ENCODE assay signal across 8 mouse cellular contexts in the genomic region with DNA sequence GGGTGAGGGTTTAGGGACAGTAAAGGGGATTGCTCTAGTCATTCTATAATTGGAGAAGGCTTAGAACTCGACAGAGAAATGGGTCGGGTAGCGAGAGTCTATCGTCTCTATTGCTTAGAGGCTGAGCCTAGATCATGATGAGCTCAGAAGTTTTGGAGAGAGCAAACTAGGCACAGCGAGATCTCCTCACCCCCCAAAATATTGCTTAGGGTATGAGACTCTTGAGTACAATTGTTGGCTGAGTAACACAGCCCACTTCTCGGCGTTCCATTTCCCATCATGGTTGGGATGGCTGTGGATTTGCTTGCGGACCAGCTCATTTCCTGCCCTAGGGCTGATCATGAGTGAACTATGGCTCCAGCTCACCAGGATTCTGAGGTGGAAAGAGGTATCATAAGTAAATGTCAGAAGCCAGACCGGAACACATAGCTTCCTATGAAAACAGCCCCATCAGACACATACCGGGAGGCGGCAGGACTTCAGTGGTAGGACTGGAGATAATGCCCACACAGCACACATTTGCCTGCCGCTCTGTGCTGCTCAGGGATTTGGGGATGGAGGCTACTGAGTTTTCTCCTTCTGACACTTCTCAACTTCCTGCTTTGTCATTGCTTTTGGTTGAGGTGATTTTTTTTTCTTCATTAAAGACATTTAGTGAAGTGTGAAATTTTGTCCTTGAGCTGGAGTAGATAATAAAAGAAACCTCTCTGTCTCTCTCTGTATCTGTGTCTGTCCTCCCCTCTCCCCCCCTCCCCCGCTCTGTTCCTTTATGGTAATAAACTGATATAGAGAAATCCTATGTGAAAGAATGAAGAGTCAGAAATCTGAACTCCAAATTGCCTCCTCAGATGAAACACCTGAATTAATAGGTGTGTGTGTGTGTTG. TPM values are rescaled to one million over a fixed set of nuclear protein-coding genes. Genes with fewer than 3 reads are reported as not detected.
DNase-seq lines count a peak whose midpoint lies in the region; ATAC-seq and TF ChIP-seq lines count a peak whose summit lies in the region.

No protein-coding gene starts in this region.

- no peak for TF ChIP-seq CTCF in hindbrain, postnatal 0 days (IDR thresholded peaks at IDR 0.05; ENCODE audit: low read depth)

- peak overlapping the region; percentile 66 for H3K4me2 ChIP-seq in neural tube, embryonic 11.5 days (ENCODE audit: low read depth)
- H3K4me2 ChIP-seq in embryonic facial prominence, embryonic 14.5 days (ENCODE audit: low read depth, low read length) = peak overlapping the region; percentile 87
- peak overlapping the region; percentile 82 for H3K4me2 ChIP-seq in hindbrain, postnatal 0 days (ENCODE audit: low read depth, low read length)
- peak overlapping the region; percentile 69 for H3K4me2 ChIP-seq in midbrain, embryonic 15.5 days

- H3K27me3 ChIP-seq in neural tube, embryonic 11.5 days (ENCODE audit: control insufficient read depth, insufficient read depth, low read length) = no peaks in the 10 kb centered on the region
- H3K27me3 ChIP-seq in embryonic facial prominence, embryonic 14.5 days (replicated peaks; ENCODE audit: control insufficient read depth, insufficient read depth, low read length) = no peaks in the 10 kb centered on the region
- no peaks in the 10 kb centered on the region for H3K27me3 ChIP-seq in hindbrain, postnatal 0 days (ENCODE audit: insufficient read depth, low read length)
- no peaks in the 10 kb centered on the region for H3K27me3 ChIP-seq in midbrain, embryonic 15.5 days (replicated peaks)

- no peak overlapping the region for H3K27ac ChIP-seq in neural tube, embryonic 11.5 days (ENCODE audit: low read depth, low read length)
- peak overlapping the region; percentile 81 for H3K27ac ChIP-seq in embryonic facial prominence, embryonic 14.5 days (replicated peaks; ENCODE audit: low read depth, low read length)
- H3K27ac ChIP-seq in hindbrain, postnatal 0 days = peak overlapping the region; percentile 93
- H3K27ac ChIP-seq in midbrain, embryonic 15.5 days = peak overlapping the region; percentile 89

- H3K36me3 ChIP-seq in neural tube, embryonic 11.5 days (ENCODE audit: control insufficient read depth, insufficient read depth, low read length) = peaks cover under 1% of the 10 kb centered on the region; the same call in 1 of the 2 replicates
- peaks cover 11% of the 10 kb centered on the region for H3K36me3 ChIP-seq in embryonic facial prominence, embryonic 14.5 days (ENCODE audit: control insufficient read depth, insufficient read depth, low read length)
- H3K36me3 ChIP-seq in hindbrain, postnatal 0 days (ENCODE audit: insufficient read depth, low read length) = 0 out of 2 replicates have a peak, but pooled peaks cover 6% of the 10 kb centered on the region
- H3K36me3 ChIP-seq in midbrain, embryonic 15.5 days (replicated peaks) = peaks cover 9% of the 10 kb centered on the region; the same call in 1 of the 2 replicates

- no peaks in the 10 kb centered on the region for H3K9me3 ChIP-seq in neural tube, embryonic 11.5 days (ENCODE audit: control insufficient read depth, low read length)
- no peaks in the 10 kb centered on the region for H3K9me3 ChIP-seq in embryonic facial prominence, embryonic 14.5 days (ENCODE audit: control insufficient read depth, low read length)
- H3K9me3 ChIP-seq in hindbrain, postnatal 0 days (ENCODE audit: low read length) = no peaks in the 10 kb centered on the region
- H3K9me3 ChIP-seq in midbrain, embryonic 15.5 days = no peaks in the 10 kb centered on the region

- peak; percentile 20; the same call in 1 of the 2 replicates for ATAC-seq in neural tube, embryonic 11.5 days (ENCODE audit: insufficient read depth, low FRiP score, low TSS enrichment)
- no peak for ATAC-seq in embryonic facial prominence, embryonic 14.5 days (ENCODE audit: low read depth)
- ATAC-seq in hindbrain, postnatal 0 days = peak; percentile 69
- ATAC-seq in midbrain, embryonic 15.5 days (replicated peaks) = peak; percentile 51

- peaks cover 10% of the 10 kb centered on the region for H3K4me1 ChIP-seq in neural tube, embryonic 11.5 days (ENCODE audit: control insufficient read depth, insufficient read depth, low read length)
- H3K4me1 ChIP-seq in embryonic facial prominence, embryonic 14.5 days (ENCODE audit: control insufficient read depth, insufficient read depth, low read length) = peaks cover 14% of the 10 kb centered on the region
- H3K4me1 ChIP-seq in hindbrain, postnatal 0 days (ENCODE audit: insufficient read depth, low read length) = peaks cover 6% of the 10 kb centered on the region; the same call in 1 of the 2 replicates
- H3K4me1 ChIP-seq in midbrain, embryonic 15.5 days = peaks cover 25% of the 10 kb centered on the region

- peak overlapping the region; percentile 39 for H3K9ac ChIP-seq in neural tube, embryonic 11.5 days (ENCODE audit: low read length)
- peak overlapping the region; percentile 89 for H3K9ac ChIP-seq in embryonic facial prominence, embryonic 14.5 days (ENCODE audit: low read depth, low read length)
- peak overlapping the region; percentile 78 for H3K9ac ChIP-seq in hindbrain, postnatal 0 days (replicated peaks; ENCODE audit: low read length)
- peak overlapping the region; percentile 63 for H3K9ac ChIP-seq in midbrain, embryonic 15.5 days

- 24% methylated on average over 13 of the region's 13 CpGs for WGBS in neural tube, embryonic 11.5 days
- WGBS in embryonic facial prominence, embryonic 14.5 days = 17% methylated on average over 13 of the region's 13 CpGs
- 14% methylated on average over 13 of the region's 13 CpGs for WGBS in hindbrain, postnatal 0 days
- WGBS in midbrain, embryonic 15.5 days = 18% methylated on average over 13 of the region's 13 CpGs

- DNase-seq in neural tube, embryonic 11.5 days (ENCODE audit: low spot score) = no peak
- DNase-seq in neural tube, embryonic 10.5 days (ENCODE audit: extremely low spot score, low spot score) = no peak
- no peak for DNase-seq in embryonic facial prominence, embryonic 14.5 days (ENCODE audit: low spot score)
- DNase-seq in hindbrain, postnatal 0 days (ENCODE audit: low spot score) = peak; percentile 8
- DNase-seq in embryo, embryonic 11 days = no peak
- DNase-seq in cerebellum, postnatal 36 days = no peak
- DNase-seq in testis, postnatal 10 days (ENCODE audit: low spot score) = no peak

- peak overlapping the region; percentile 70 for H3K4me3 ChIP-seq in neural tube, embryonic 11.5 days (ENCODE audit: low read depth, low read length)
- H3K4me3 ChIP-seq in embryonic facial prominence, embryonic 14.5 days (ENCODE audit: low read depth, low read length) = peak overlapping the region; percentile 83
- H3K4me3 ChIP-seq in hindbrain, postnatal 0 days (ENCODE audit: low read length) = peak overlapping the region; percentile 71
- peak overlapping the region; percentile 56 for H3K4me3 ChIP-seq in midbrain, embryonic 15.5 days

RNA-seq across cellular contexts. Expression of a gene that starts 0.6 kb away (rescaled TPM):
- 1.7 and 1.9 TPM in 2 replicates for polyA plus RNA-seq in neural tube, embryonic 11.5 days (2014; fragmentation: Nextera tagmentation; extraction: Ambion mirVana)
- 1.0 and 2.3 TPM in 2 replicates for polyA plus RNA-seq in embryonic facial prominence, embryonic 14.5 days (2014; fragmentation: Nextera tagmentation; extraction: Ambion mirVana)
- 0.25 and 0.31 TPM in 2 replicates for total RNA-seq in hindbrain, postnatal 0 days (2014; rRNA removed)
- polyA plus RNA-seq in hindbrain, postnatal 0 days (2015; fragmentation: Nextera tagmentation; extraction: Ambion mirVana) = 2.2 and 2.4 TPM in 2 replicates
- polyA plus RNA-seq in midbrain, embryonic 15.5 days (2015; fragmentation: Nextera tagmentation; extraction: Ambion mirVana) = 2.0 and 2.2 TPM in 2 replicates

RNA-seq across cellular contexts. Expression of a gene that starts 0.8 kb away (rescaled TPM):
- 239 and 255 TPM in 2 replicates for polyA plus RNA-seq in neural tube, embryonic 11.5 days (2014; fragmentation: Nextera tagmentation; extraction: Ambion mirVana)
- 130 and 154 TPM in 2 replicates for polyA plus RNA-seq in embryonic facial prominence, embryonic 14.5 days (2014; fragmentation: Nextera tagmentation; extraction: Ambion mirVana)
- 63.8 and 70.8 TPM in 2 replicates for total RNA-seq in hindbrain, postnatal 0 days (2014; rRNA removed)
- polyA plus RNA-seq in hindbrain, postnatal 0 days (2015; fragmentation: Nextera tagmentation; extraction: Ambion mirVana) = 104 and 106 TPM in 2 replicates
- 133 and 146 TPM in 2 replicates for polyA plus RNA-seq in midbrain, embryonic 15.5 days (2015; fragmentation: Nextera tagmentation; extraction: Ambion mirVana)

RNA-seq across cellular contexts. Expression of a gene that starts 3.4 kb away (rescaled TPM):
- not detected in 2 replicates for polyA plus RNA-seq in neural tube, embryonic 11.5 days (2014; fragmentation: Nextera tagmentation; extraction: Ambion mirVana)
- not detected in 2 replicates for polyA plus RNA-seq in embryonic facial prominence, embryonic 14.5 days (2014; fragmentation: Nextera tagmentation; extraction: Ambion mirVana)
- not detected in 2 replicates for total RNA-seq in hindbrain, postnatal 0 days (2014; rRNA removed)
- polyA plus RNA-seq in hindbrain, postnatal 0 days (2015; fragmentation: Nextera tagmentation; extraction: Ambion mirVana) = not detected in 2 replicates
- not detected in 2 replicates for polyA plus RNA-seq in midbrain, embryonic 15.5 days (2015; fragmentation: Nextera tagmentation; extraction: Ambion mirVana)

RNA-seq across cellular contexts. Expression of a gene that starts 19.2 kb away (rescaled TPM):
- 0.12 and 0.20 TPM in 2 replicates for polyA plus RNA-seq in neural tube, embryonic 11.5 days (2014; fragmentation: Nextera tagmentation; extraction: Ambion mirVana)
- polyA plus RNA-seq in embryonic facial prominence, embryonic 14.5 days (2014; fragmentation: Nextera tagmentation; extraction: Ambion mirVana) = 0.31 and 0.45 TPM in 2 replicates
- 79.1 and 105 TPM in 2 replicates for total RNA-seq in hindbrain, postnatal 0 days (2014; rRNA removed)
- polyA plus RNA-seq in hindbrain, postnatal 0 days (2015; fragmentation: Nextera tagmentation; extraction: Ambion mirVana) = 74.4 and 89.2 TPM in 2 replicates
- 0.14 and 0.25 TPM in 2 replicates for polyA plus RNA-seq in midbrain, embryonic 15.5 days (2015; fragmentation: Nextera tagmentation; extraction: Ambion mirVana)

RNA-seq across cellular contexts. Expression of a gene that starts 43.4 kb away (rescaled TPM):
- polyA plus RNA-seq in neural tube, embryonic 11.5 days (2014; fragmentation: Nextera tagmentation; extraction: Ambion mirVana) = 5.1 and 6.6 TPM in 2 replicates
- 6.6 and 7.0 TPM in 2 replicates for polyA plus RNA-seq in embryonic facial prominence, embryonic 14.5 days (2014; fragmentation: Nextera tagmentation; extraction: Ambion mirVana)
- total RNA-seq in hindbrain, postnatal 0 days (2014; rRNA removed) = 9.2 and 11.7 TPM in 2 replicates
- polyA plus RNA-seq in hindbrain, postnatal 0 days (2015; fragmentation: Nextera tagmentation; extraction: Ambion mirVana) = 1.9 and 2.1 TPM in 2 replicates
- polyA plus RNA-seq in midbrain, embryonic 15.5 days (2015; fragmentation: Nextera tagmentation; extraction: Ambion mirVana) = 1.8 and 2.4 TPM in 2 replicates

Comparison
In these comparisons a context has a peak if more than half of its experiments do, and no peak if none do; other contexts are left out.
1. H3K9ac ChIP-seq: peak in every context shown above with its lines; median percentile 89 in embryonic facial prominence, embryonic 14.5 days; 78 in hindbrain, postnatal 0 days; 63 in midbrain, embryonic 15.5 days; 39 in neural tube, embryonic 11.5 days.